Mouse (Mus musculus) heart, adult 2 months (tissue): ENCODE data around the gene Znrf4.

Experiments used
- CTCF ChIP-seq: fragments of 200-600 bp; IDR thresholded peaks from 2 replicates; pipeline ENCODE4 v1.8.1; 2022; ENCODE audit warnings: antibody characterized with exemption, mild to moderate bottlenecking, moderate library complexity
- EP300 ChIP-seq: fragments of 200-500 bp; IDR thresholded peaks from 2 replicates; pipeline ENCODE4 v1.6.1; 2011; ENCODE audit warnings: low read depth, low read length, control low read depth; ENCODE audit not compliant: insufficient read depth
- POLR2A ChIP-seq: fragments of 200-500 bp; IDR thresholded peaks from 2 replicates; pipeline ENCODE4 v1.6.1; 2011; ENCODE audit warnings: mild to moderate bottlenecking, low read depth, low read length, control low read depth; ENCODE audit not compliant: insufficient read depth

- TF ChIP-seq POLR2A (no peak), CTCF (no peak), EP300 (no peak)
These were observed 28.3 kb upstream of the Znrf4 start for GRCm38 (mm10) chr17:56540562-56540975.
